Mouse (Mus musculus) bone marrow, adult 2 months (tissue): ENCODE results near the gene Gm20773. TPM values are rescaled to one million over a fixed set of nuclear protein-coding genes. Genes with fewer than 3 reads are reported as not detected.
"Not testable (repeated sequence)": the region's sequence is repeated elsewhere in the genome, so short reads cannot be mapped to it uniquely, and the experiment has no call there.

Experiments
- H3K27ac ChIP-seq: fragments of 200-500 bp; 2 replicates; pipeline ENCODE4 v1.5.1; 2012; ENCODE audit warnings: low read depth, mild to moderate bottlenecking, control low read depth, inconsistent platforms, low read length; ENCODE audit not compliant: control insufficient read depth, poor library complexity, insufficient read depth
- H3K4me1 ChIP-seq: fragments of 200-500 bp; 2 replicates; pipeline ENCODE4 v1.6.1; 2011; ENCODE audit warnings: low read length; ENCODE audit not compliant: control insufficient read depth, insufficient read depth
- H3K4me3 ChIP-seq: fragments of 200-500 bp; replicated peaks from 2 replicates; pipeline ENCODE3; 2011; ENCODE audit warnings: mild to moderate bottlenecking, low read depth, low read length, control low read depth; ENCODE audit not compliant: control insufficient read depth
- WGBS: fragments of 180-500 bp; shearing (Covaris S2); methylation state at CpG from one replicate; pipeline ENCODE4 v1.1.7; 2018; 5-methylcytosine and 5-hydroxymethylcytosine counted together
- polyA plus RNA-seq: library from polyadenylated mRNA; stranded (reverse); fragments of >200 nt; gene quantifications from 2 replicates; pipeline ENCODE4 v1.2.4, GENCODE M21; 2011; ENCODE audit warnings: low replicate concordance; ENCODE audit not compliant: missing spikeins, insufficient read depth, insufficient read length

Gene Gm20773
- not detected in 2 replicates for polyA plus RNA-seq

DNA sequence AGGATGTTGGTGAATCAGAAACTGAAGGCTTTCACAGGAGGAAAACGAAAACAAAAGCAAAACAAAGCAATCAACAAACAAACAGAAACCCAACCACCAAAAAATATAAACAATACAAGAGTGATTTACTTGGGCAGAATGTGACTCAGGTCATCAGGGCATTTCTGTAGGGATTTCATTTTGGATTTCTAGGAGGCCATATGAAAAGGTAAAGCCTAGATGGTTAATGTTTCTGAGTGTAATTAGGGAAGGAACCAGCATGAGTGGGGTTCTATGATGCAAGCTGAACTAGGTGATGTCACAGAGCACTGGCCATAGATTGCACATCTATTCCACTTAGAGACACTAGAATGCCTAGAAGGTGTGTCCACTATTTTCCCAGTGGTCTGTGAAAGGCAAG lies at the start of gene Gm20773:
Gm20773 (plus strand) TSS at position 301 of the 400 bp plus-strand sequence.
- H3K4me1 ChIP-seq, H3K27ac ChIP-seq, H3K4me3 ChIP-seq: not testable (repeated sequence)
- WGBS: no CpG with 5 or more reads among the region's 1 CpGs

DNA sequence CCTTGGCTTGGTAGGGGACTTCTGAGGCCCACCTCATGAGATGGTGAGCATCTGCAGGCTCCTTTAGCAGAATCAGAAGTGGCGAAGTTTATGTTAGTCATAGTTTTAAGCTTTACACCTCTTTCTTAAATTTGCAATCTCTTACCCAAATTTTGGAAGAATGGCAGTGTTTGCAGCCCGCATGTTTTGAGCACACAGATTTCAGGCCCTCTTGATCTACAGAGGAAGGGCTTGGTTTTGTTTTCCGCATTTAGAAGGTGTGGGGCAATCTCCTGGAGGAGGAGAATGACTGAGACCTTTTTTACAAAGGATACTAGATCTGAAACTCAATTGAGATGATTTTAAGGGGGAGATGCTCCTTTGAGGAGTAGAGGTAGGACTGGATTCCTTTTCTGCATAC lies 28.3 kb upstream of the Gm20773 start, which contains the start of gene Gm21866:
Gm21866 (minus strand) TSS at position 101 of the 400 bp plus-strand sequence.
- 72% methylated on average over 2 of the region's 3 CpGs for whole genome bisulfite sequencing
- not testable (repeated sequence) for H3K4me1 ChIP-seq, H3K4me3 ChIP-seq, H3K27ac ChIP-seq

Other genes starting within 250 kb of the Gm20773 start
- gene Gm21440, start 241.6 kb upstream of the Gm20773 start, polyA plus RNA-seq: not detected in 2 replicates
- gene Gm21454, start 241.6 kb upstream of the Gm20773 start, polyA plus RNA-seq: not detected in 2 replicates
- not detected in 2 replicates for gene Gm21725, start 145.0 kb upstream of the Gm20773 start, polyA plus RNA-seq
- not detected in 2 replicates for gene Gm21866, start 28.4 kb upstream of the Gm20773 start, polyA plus RNA-seq